In genomic region chr6:114863501-114863900, GRCm38 (mm10) we compare ENCODE assay signal across 21 mouse cellular contexts.
A peak's percentile ranks its signal among the peaks of the same experiment; 100 is the strongest.
DNase-seq lines count a peak whose midpoint lies in the region; ATAC-seq and TF ChIP-seq lines count a peak whose summit lies in the region.
"Had no signal": no experiment of that assay in that cellular context is flagged by ENCODE, and none has a peak within 500 bp of the region (broad histone marks: within the 10 kb centered on the region; RNA-seq: fewer than 3 reads in every experiment).

No protein-coding gene starts in this region.

- ATAC-seq in kidney, embryonic 14.5 days (ENCODE audit: low FRiP score, low TSS enrichment): no peak
- no peak for ATAC-seq in lung, postnatal 0 days
- ATAC-seq in erythroid progenitor cell, adult 5-6 weeks (replicated peaks; ENCODE audit: low FRiP score, poor library complexity, severe bottlenecking): no peak
- ATAC-seq: forebrain, postnatal 0 days; liver, embryonic 12.5 days had no signal

- H3K4me3 ChIP-seq in kidney, embryonic 14.5 days (ENCODE audit: low read length): no peak overlapping the region
- no peak overlapping the region for H3K4me3 ChIP-seq in lung, postnatal 0 days (ENCODE audit: low read depth, low read length)
- H3K4me3 ChIP-seq: embryonic facial prominence, embryonic 15.5 days; hindbrain, embryonic 15.5 days; kidney, embryonic 15.5 days; liver, embryonic 12.5 days; midbrain, embryonic 12.5 days had no signal

- no peak overlapping the region for H3K27ac ChIP-seq in kidney, embryonic 14.5 days (ENCODE audit: low read depth, low read length)
- 0 out of 2 replicates have a peak overlapping the region, but pooled peaks have one; percentile 9 for H3K27ac ChIP-seq in lung, postnatal 0 days (ENCODE audit: low read length)
- H3K27ac ChIP-seq: embryonic facial prominence, embryonic 15.5 days; kidney, embryonic 15.5 days; liver, embryonic 12.5 days; midbrain, embryonic 12.5 days; stomach, postnatal 0 days had no signal

- 88% methylated on average over 5 of the region's 5 CpGs for WGBS in kidney, embryonic 14.5 days
- 67% methylated on average over 5 of the region's 5 CpGs for WGBS in lung, postnatal 0 days

- no peak for TF ChIP-seq CTCF in lung, postnatal 0 days (IDR thresholded peaks at IDR 0.05)

- no peak overlapping the region for H3K4me2 ChIP-seq in kidney, embryonic 14.5 days (replicated peaks; ENCODE audit: low read depth, low read length)
- H3K4me2 ChIP-seq in lung, postnatal 0 days (replicated peaks; ENCODE audit: low read depth, low read length): no peak overlapping the region
- H3K4me2 ChIP-seq: embryonic facial prominence, embryonic 15.5 days; hindbrain, embryonic 15.5 days; kidney, embryonic 15.5 days; liver, embryonic 12.5 days; midbrain, embryonic 12.5 days had no signal

- H3K9me3 ChIP-seq in kidney, embryonic 14.5 days (ENCODE audit: control insufficient read depth, low read length): no peaks in the 10 kb centered on the region
- no peaks in the 10 kb centered on the region for H3K9me3 ChIP-seq in lung, postnatal 0 days (ENCODE audit: low read length)
- H3K9me3 ChIP-seq: embryonic facial prominence, embryonic 15.5 days; hindbrain, embryonic 15.5 days; kidney, embryonic 15.5 days; liver, embryonic 12.5 days; midbrain, embryonic 12.5 days had no signal

- peak; percentile 63 to 72 for DNase-seq in cerebellum, postnatal 10 days
- DNase-seq in cerebellum, postnatal 36 days: no peak
- DNase-seq in kidney, adult 18-20 months: peak; percentile 23
- DNase-seq in lung, postnatal 0 days (ENCODE audit: low spot score): no peak
- no peak for DNase-seq in lung, postnatal 25 days (ENCODE audit: low spot score)
- DNase-seq: cerebellum, adult 18-20 months; cerebellum, postnatal 25 days; embryo, embryonic 11 days; forebrain, postnatal 0 days; gastrocnemius, postnatal 36 days; lung, adult 18-20 months; lung, postnatal 14 days; right cerebral cortex, postnatal 14 days had no signal

- TF ChIP-seq EP300 in lung, postnatal 0 days (IDR thresholded peaks at IDR 0.05): no peak

- no peaks in the 10 kb centered on the region for H3K27me3 ChIP-seq in kidney, embryonic 14.5 days (ENCODE audit: control insufficient read depth, insufficient read depth, low read length)
- no peaks in the 10 kb centered on the region for H3K27me3 ChIP-seq in lung, postnatal 0 days (replicated peaks; ENCODE audit: insufficient read depth, low read length)
- H3K27me3 ChIP-seq: embryonic facial prominence, embryonic 15.5 days; hindbrain, embryonic 15.5 days; kidney, embryonic 15.5 days; liver, embryonic 12.5 days; midbrain, embryonic 12.5 days had no signal

- peaks cover 7% of the 10 kb centered on the region for H3K4me1 ChIP-seq in kidney, embryonic 14.5 days (ENCODE audit: control insufficient read depth, insufficient read depth, low read length)
- H3K4me1 ChIP-seq in lung, postnatal 0 days (ENCODE audit: insufficient read depth, low read depth, low read length): peaks cover 21% of the 10 kb centered on the region
- H3K4me1 ChIP-seq: midbrain, embryonic 12.5 days had no signal

- H3K36me3 ChIP-seq in kidney, embryonic 14.5 days (ENCODE audit: control insufficient read depth, insufficient read depth, low read length): peaks cover 54% of the 10 kb centered on the region
- peaks cover 23% of the 10 kb centered on the region for H3K36me3 ChIP-seq in lung, postnatal 0 days (ENCODE audit: insufficient read depth, low read length)
- H3K36me3 ChIP-seq: hindbrain, embryonic 15.5 days had no signal

- H3K9ac ChIP-seq in kidney, embryonic 14.5 days (ENCODE audit: low read depth, low read length): no peak overlapping the region
- H3K9ac ChIP-seq in lung, postnatal 0 days (replicated peaks; ENCODE audit: low read depth): no peak overlapping the region
- H3K9ac ChIP-seq: embryonic facial prominence, embryonic 15.5 days; forebrain, postnatal 0 days; hindbrain, embryonic 15.5 days; kidney, embryonic 15.5 days; liver, embryonic 12.5 days; midbrain, embryonic 12.5 days had no signal

Comparison
In these comparisons a context has a peak if more than half of its experiments do, and no peak if none do; other contexts are left out.
1. DNase-seq: peak in cerebellum, postnatal 10 days (2 of 2) and kidney, adult 18-20 months (single experiment); none in cerebellum, postnatal 36 days (0 of 2), lung, postnatal 0 days (single experiment) and lung, postnatal 25 days (single experiment).